Mouse (Mus musculus): ENCODE data around the gene Carmil1. TPM values are rescaled to one million over a fixed set of nuclear protein-coding genes. Genes with fewer than 3 reads are reported as not detected.

Carmil1 gene
- polyA plus RNA-seq, 1 experiment, result 4.4 TPM

GRCm38 (mm10) chr13:24027191-24028170 lies 253.1 kb downstream of the Carmil1 start:
- H3K4me3 ChIP-seq (ENCODE audit: insufficient read depth, poor library complexity, severe bottlenecking), result no peak overlapping the region
- no peaks in the 10 kb centered on the region for H3K79me2 ChIP-seq (ENCODE audit: control insufficient read depth, insufficient read depth)
- H3K27me3 ChIP-seq (ENCODE audit: control insufficient read depth, insufficient read depth, insufficient read length), result no peaks in the 10 kb centered on the region
- no peak overlapping the region for H3ac ChIP-seq (ENCODE audit: control insufficient read depth, insufficient read length, low read depth)
- H3K36me3 ChIP-seq (ENCODE audit: control insufficient read depth, insufficient read depth), result peaks cover 6% of the 10 kb centered on the region
- TF ChIP-seq MAX (IDR thresholded peaks at IDR 0.05), result no peak
- TF ChIP-seq CEBPB (IDR thresholded peaks at IDR 0.05; ENCODE audit: low read depth), result no peak
- TF ChIP-seq FOSL1 (IDR thresholded peaks at IDR 0.05; ENCODE audit: insufficient read depth, low read length, poor library complexity, severe bottlenecking), result no peak
- TF ChIP-seq USF1 (IDR thresholded peaks at IDR 0.05; ENCODE audit: low read depth), result no peak
- no peak for TF ChIP-seq MYOD1 (IDR thresholded peaks at IDR 0.05; ENCODE audit: control insufficient read depth, insufficient read length, low read depth)
- no peak for TF ChIP-seq MYOG (IDR thresholded peaks at IDR 0.05; ENCODE audit: control insufficient read depth, extremely low read depth, insufficient read length)
- TF ChIP-seq CTCF (IDR thresholded peaks at IDR 0.05; ENCODE audit: control insufficient read depth, insufficient read depth, insufficient read length), result no peak
- no peaks in the 10 kb centered on the region for H3K79me3 ChIP-seq (ENCODE audit: low read depth)

- H3K79me2 ChIP-seq (ENCODE audit: control insufficient read depth, insufficient read depth), result no peaks in the 10 kb centered on the region
- no peaks in the 10 kb centered on the region for H3K27me3 ChIP-seq (ENCODE audit: control insufficient read depth, insufficient read depth, insufficient read length)
- no peak overlapping the region for H3ac ChIP-seq (ENCODE audit: control insufficient read depth, insufficient read length, low read depth)
- TF ChIP-seq MYOD1 (IDR thresholded peaks at IDR 0.05; ENCODE audit: control insufficient read depth, insufficient read length, low read depth) (no peak), FOSL1 (IDR thresholded peaks at IDR 0.05; ENCODE audit: insufficient read depth, low read length, poor library complexity, severe bottlenecking) (no peak), MYOG (IDR thresholded peaks at IDR 0.05; ENCODE audit: control insufficient read depth, extremely low read depth, insufficient read length) (no peak), CEBPB (IDR thresholded peaks at IDR 0.05; ENCODE audit: low read depth) (no peak), USF1 (IDR thresholded peaks at IDR 0.05; ENCODE audit: low read depth) (peak; percentile 34), MAX (IDR thresholded peaks at IDR 0.05) (peak; percentile 89), CTCF (IDR thresholded peaks at IDR 0.05; ENCODE audit: control insufficient read depth, insufficient read depth, insufficient read length) (no peak)
- no peak overlapping the region for H3K4me3 ChIP-seq (ENCODE audit: insufficient read depth, poor library complexity, severe bottlenecking)
- no peaks in the 10 kb centered on the region for H3K79me3 ChIP-seq (ENCODE audit: low read depth)
- H3K36me3 ChIP-seq (ENCODE audit: control insufficient read depth, insufficient read depth), result peaks cover 5% of the 10 kb centered on the region
These were observed 262.1 kb downstream of the Carmil1 start for GRCm38 (mm10) chr13:24018515-24018914.

GRCm38 (mm10) chr13:24005528-24005927 lies 275.1 kb downstream of the Carmil1 start:
- Histone ChIP-seq H3K27me3 (ENCODE audit: control insufficient read depth, insufficient read depth, insufficient read length) (no peaks in the 10 kb centered on the region), H3K79me3 (ENCODE audit: low read depth) (no peaks in the 10 kb centered on the region), H3K4me3 (ENCODE audit: insufficient read depth, poor library complexity, severe bottlenecking) (no peak overlapping the region), H3K79me2 (ENCODE audit: control insufficient read depth, insufficient read depth) (no peaks in the 10 kb centered on the region), H3K36me3 (ENCODE audit: control insufficient read depth, insufficient read depth) (no peaks in the 10 kb centered on the region), H3ac (ENCODE audit: control insufficient read depth, insufficient read length, low read depth) (no peak overlapping the region)
- no peak for TF ChIP-seq MAX (IDR thresholded peaks at IDR 0.05)
- no peak for TF ChIP-seq MYOG (IDR thresholded peaks at IDR 0.05; ENCODE audit: control insufficient read depth, extremely low read depth, insufficient read length)
- no peak for TF ChIP-seq USF1 (IDR thresholded peaks at IDR 0.05; ENCODE audit: low read depth)
- TF ChIP-seq CTCF (IDR thresholded peaks at IDR 0.05; ENCODE audit: control insufficient read depth, insufficient read depth, insufficient read length), result no peak
- no peak for TF ChIP-seq CEBPB (IDR thresholded peaks at IDR 0.05; ENCODE audit: low read depth)
- no peak for TF ChIP-seq FOSL1 (IDR thresholded peaks at IDR 0.05; ENCODE audit: insufficient read depth, low read length, poor library complexity, severe bottlenecking)
- no peak for TF ChIP-seq MYOD1 (IDR thresholded peaks at IDR 0.05; ENCODE audit: control insufficient read depth, insufficient read length, low read depth)

GRCm38 (mm10) chr13:24001797-24002196 lies 278.8 kb downstream of the Carmil1 start:
- no peaks in the 10 kb centered on the region for H3K79me2 ChIP-seq (ENCODE audit: control insufficient read depth, insufficient read depth)
- H3K79me3 ChIP-seq (ENCODE audit: low read depth), result no peaks in the 10 kb centered on the region
- no peaks in the 10 kb centered on the region for H3K36me3 ChIP-seq (ENCODE audit: control insufficient read depth, insufficient read depth)
- no peak for TF ChIP-seq FOSL1 (IDR thresholded peaks at IDR 0.05; ENCODE audit: insufficient read depth, low read length, poor library complexity, severe bottlenecking)
- no peak for TF ChIP-seq CEBPB (IDR thresholded peaks at IDR 0.05; ENCODE audit: low read depth)
- no peak for TF ChIP-seq USF1 (IDR thresholded peaks at IDR 0.05; ENCODE audit: low read depth)
- no peak for TF ChIP-seq MYOG (IDR thresholded peaks at IDR 0.05; ENCODE audit: control insufficient read depth, extremely low read depth, insufficient read length)
- no peak for TF ChIP-seq CTCF (IDR thresholded peaks at IDR 0.05; ENCODE audit: control insufficient read depth, insufficient read depth, insufficient read length)
- H3ac ChIP-seq (ENCODE audit: control insufficient read depth, insufficient read length, low read depth), result no peak overlapping the region
- H3K4me3 ChIP-seq (ENCODE audit: insufficient read depth, poor library complexity, severe bottlenecking), result no peak overlapping the region
- H3K27me3 ChIP-seq (ENCODE audit: control insufficient read depth, insufficient read depth, insufficient read length), result no peaks in the 10 kb centered on the region

- no peaks in the 10 kb centered on the region for H3K79me3 ChIP-seq (ENCODE audit: low read depth)
- H3K79me2 ChIP-seq (ENCODE audit: control insufficient read depth, insufficient read depth), result no peaks in the 10 kb centered on the region
- no peaks in the 10 kb centered on the region for H3K36me3 ChIP-seq (ENCODE audit: control insufficient read depth, insufficient read depth)
- TF ChIP-seq MAX (IDR thresholded peaks at IDR 0.05) (no peak), MYOG (IDR thresholded peaks at IDR 0.05; ENCODE audit: control insufficient read depth, extremely low read depth, insufficient read length) (no peak), USF1 (IDR thresholded peaks at IDR 0.05; ENCODE audit: low read depth) (no peak), MYOD1 (IDR thresholded peaks at IDR 0.05; ENCODE audit: control insufficient read depth, insufficient read length, low read depth) (no peak), CTCF (IDR thresholded peaks at IDR 0.05; ENCODE audit: control insufficient read depth, insufficient read depth, insufficient read length) (no peak), FOSL1 (IDR thresholded peaks at IDR 0.05; ENCODE audit: insufficient read depth, low read length, poor library complexity, severe bottlenecking) (no peak), CEBPB (IDR thresholded peaks at IDR 0.05; ENCODE audit: low read depth) (no peak)
- no peak overlapping the region for H3ac ChIP-seq (ENCODE audit: control insufficient read depth, insufficient read length, low read depth)
- peaks cover 1% of the 10 kb centered on the region for H3K27me3 ChIP-seq (ENCODE audit: control insufficient read depth, insufficient read depth, insufficient read length)
- H3K4me3 ChIP-seq (ENCODE audit: insufficient read depth, poor library complexity, severe bottlenecking), result no peak overlapping the region
These were observed 279.5 kb downstream of the Carmil1 start for GRCm38 (mm10) chr13:24001081-24001480.
